Mouse (Mus musculus): Measurements from ENCODE around the gene Filip1l.
A peak's percentile ranks its signal among the peaks of the same experiment; 100 is the strongest.

Gene Filip1l

GRCm38 (mm10) chr16:57532081-57532493 is 179.2 kb downstream of the Filip1l start:
- no peak for DNase-seq (ENCODE audit: low spot score)

GRCm38 (mm10) chr16:57534365-57534764 is 181.5 kb downstream of the Filip1l start:
- DNase-seq (ENCODE audit: low spot score): no peak

- no peak for DNase-seq (ENCODE audit: low spot score)
Measured at GRCm38 (mm10) chr16:57534811-57535210, 181.9 kb downstream of the Filip1l start.

GRCm38 (mm10) chr16:57536511-57536910 is 183.6 kb downstream of the Filip1l start:
- no peak for DNase-seq (ENCODE audit: low spot score)

GRCm38 (mm10) chr16:57543243-57543642 is 190.3 kb downstream of the Filip1l start:
- no peak for DNase-seq (ENCODE audit: low spot score)

GRCm38 (mm10) chr16:57544441-57544840 is 191.5 kb downstream of the Filip1l start:
- no peak for DNase-seq (ENCODE audit: low spot score)

GRCm38 (mm10) chr16:57546355-57546754 is 193.5 kb downstream of the Filip1l start:
- no peak for DNase-seq (ENCODE audit: low spot score)

GRCm38 (mm10) chr16:57548608-57549007 is 195.7 kb downstream of the Filip1l start:
- DNase-seq (ENCODE audit: low spot score): no peak

GRCm38 (mm10) chr16:57549061-57550037 is 196.5 kb downstream of the Filip1l start:
- DNase-seq (ENCODE audit: low spot score): peak; percentile 57

GRCm38 (mm10) chr16:57550088-57550487 is 197.2 kb downstream of the Filip1l start:
- DNase-seq (ENCODE audit: low spot score): no peak

- no peak for DNase-seq (ENCODE audit: low spot score)
Measured at GRCm38 (mm10) chr16:57550817-57551216, 197.9 kb downstream of the Filip1l start.

GRCm38 (mm10) chr16:57551617-57552016 is 198.7 kb downstream of the Filip1l start:
- no peak for DNase-seq (ENCODE audit: low spot score)

GRCm38 (mm10) chr16:57552709-57553108 is 199.8 kb downstream of the Filip1l start:
- no peak for DNase-seq (ENCODE audit: low spot score)

GRCm38 (mm10) chr16:57553235-57553634 is 200.3 kb downstream of the Filip1l start:
- no peak for DNase-seq (ENCODE audit: low spot score)

GRCm38 (mm10) chr16:57554886-57555400 is 202.1 kb downstream of the Filip1l start:
- no peak for DNase-seq (ENCODE audit: low spot score)

GRCm38 (mm10) chr16:57555667-57556066 is 202.8 kb downstream of the Filip1l start:
- no peak for DNase-seq (ENCODE audit: low spot score)

GRCm38 (mm10) chr16:57556244-57556643 is 203.4 kb downstream of the Filip1l start:
- DNase-seq (ENCODE audit: low spot score): no peak

GRCm38 (mm10) chr16:57558258-57558657 is 205.4 kb downstream of the Filip1l start:
- no peak for DNase-seq (ENCODE audit: low spot score)

GRCm38 (mm10) chr16:57560185-57560584 is 207.3 kb downstream of the Filip1l start:
- DNase-seq (ENCODE audit: low spot score): no peak

GRCm38 (mm10) chr16:57563453-57563852 is 210.6 kb downstream of the Filip1l start:
- no peak for DNase-seq (ENCODE audit: low spot score)

- no peak for DNase-seq (ENCODE audit: low spot score)
Measured at GRCm38 (mm10) chr16:57564807-57565206, 211.9 kb downstream of the Filip1l start.

- no peak for DNase-seq (ENCODE audit: low spot score)
Measured at GRCm38 (mm10) chr16:57566215-57566614, 213.3 kb downstream of the Filip1l start.

GRCm38 (mm10) chr16:57568648-57569404 is 215.9 kb downstream of the Filip1l start:
- DNase-seq (ENCODE audit: low spot score): no peak
